Mouse (Mus musculus) neural tube, embryonic 11.5 days (tissue): ENCODE measurements around the gene Smim24. TPM values are rescaled to one million over a fixed set of nuclear protein-coding genes. Genes with fewer than 3 reads are reported as not detected.

Source experiments
- ATAC-seq: fragments of 200-750 bp; cut with Nextera tagmentation; 2 replicates; pipeline ENCODE4 v1.8.0; 2017; ENCODE audit warnings: moderate number of reproducible peaks, mild to moderate bottlenecking, moderate TSS enrichment, moderate library complexity; ENCODE audit not compliant: insufficient read depth, low FRiP score, low TSS enrichment
- DNase-seq: peaks from one replicate; pipeline ENCODE4 v3.0.0-alpha.2; 2015; ENCODE audit warnings: low spot score
- H3K27ac ChIP-seq: fragments of 300-500 bp; sonication (generic); 2 replicates; pipeline ENCODE4 v1.5.1; 2014; ENCODE audit warnings: low read depth, mild to moderate bottlenecking, low read length
- H3K27me3 ChIP-seq: fragments of 300-500 bp; sonication (generic); 2 replicates; pipeline ENCODE4 v1.6.1; 2014; ENCODE audit warnings: mild to moderate bottlenecking, low read length, mixed read lengths; ENCODE audit not compliant: control insufficient read depth, insufficient read depth
- H3K36me3 ChIP-seq: fragments of 300-500 bp; sonication (generic); 2 replicates; pipeline ENCODE4 v1.6.1; 2014; ENCODE audit warnings: mild to moderate bottlenecking, low read length, moderate library complexity, mixed read lengths; ENCODE audit not compliant: control insufficient read depth, insufficient read depth
- H3K4me1 ChIP-seq: fragments of 300-500 bp; sonication (generic); 2 replicates; pipeline ENCODE4 v1.6.1; 2014; ENCODE audit warnings: low read length, mixed read lengths; ENCODE audit not compliant: control insufficient read depth, insufficient read depth
- H3K4me2 ChIP-seq: fragments of 300-500 bp; sonication (generic); 2 replicates; pipeline ENCODE4 v1.6.1; 2014; ENCODE audit warnings: low read depth, mild to moderate bottlenecking, moderate library complexity
- H3K4me3 ChIP-seq: fragments of 300-500 bp; sonication (generic); 2 replicates; pipeline ENCODE4 v1.5.1; 2014; ENCODE audit warnings: low read depth, low read length
- H3K9ac ChIP-seq: fragments of 300-500 bp; sonication (generic); 2 replicates; pipeline ENCODE4 v1.6.1; 2014; ENCODE audit warnings: mild to moderate bottlenecking, low read length
- H3K9me3 ChIP-seq: fragments of 300-500 bp; sonication (generic); 2 replicates; pipeline ENCODE4 v1.6.1; 2016; ENCODE audit warnings: low read length; ENCODE audit not compliant: control insufficient read depth
- WGBS: fragments of 180-500 bp; shearing (Covaris S2); extraction: QIAGEN DNeasy Blood & Tissue Kit; methylation state at CpG from one replicate; pipeline ENCODE4 v1.1.7; 2014; 5-methylcytosine and 5-hydroxymethylcytosine counted together
- polyA plus RNA-seq: library from polyadenylated mRNA; unstranded; fragments of >200 nt; fragmentation: Nextera tagmentation; extraction: Ambion mirVana; gene quantifications from 2 replicates; pipeline ENCODE4 v1.2.1, GENCODE M21; 2014

The Smim24 gene
- polyA plus RNA-seq, 1 experiment from 2014 or later, result 1.9 TPM

DNA sequence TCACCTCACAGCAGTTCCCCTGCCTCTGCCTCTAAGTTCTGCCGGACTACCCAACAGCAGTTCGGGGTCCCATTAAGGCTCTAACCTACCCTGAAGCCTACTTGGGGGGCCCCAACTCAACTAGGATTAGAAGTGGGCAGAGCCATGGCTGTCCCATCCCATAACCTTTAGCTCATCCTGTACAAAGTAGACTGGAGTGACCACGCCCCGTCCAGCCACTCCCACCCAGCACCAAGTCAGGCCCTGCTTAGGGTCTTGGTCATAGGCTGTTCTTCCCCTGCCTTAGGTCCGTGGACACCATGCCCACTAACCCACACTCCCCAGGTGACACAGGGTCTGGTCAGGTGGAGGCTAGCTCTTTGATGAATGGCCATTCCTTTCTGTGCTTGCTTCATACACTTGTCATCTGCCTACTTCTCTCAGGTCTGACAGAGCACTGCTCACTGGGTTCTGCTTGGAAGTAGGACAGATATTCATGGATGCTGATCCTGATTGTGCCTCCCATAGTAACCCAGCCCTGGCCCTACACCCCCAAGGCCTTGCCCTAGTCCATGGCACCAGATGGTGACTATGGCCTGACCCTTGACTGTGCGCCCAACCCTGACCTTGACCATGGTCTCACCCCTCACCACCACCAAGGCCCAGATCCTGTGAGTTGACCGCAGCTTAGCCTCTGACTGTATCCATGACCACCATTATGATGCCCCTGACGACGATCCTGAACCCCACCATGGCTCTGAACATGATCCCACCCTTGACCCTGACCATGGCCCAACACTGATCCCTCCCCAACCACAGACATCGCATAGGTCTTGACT is 26.5 kb downstream of the Smim24 start:
- no peak overlapping the region for H3K27ac ChIP-seq
- no peak overlapping the region for H3K4me3 ChIP-seq

GRCm38 (mm10) chr10:81420191-81420767 is 27.4 kb downstream of the Smim24 start:
- no peak overlapping the region for H3K4me2 ChIP-seq
- peaks cover 21% of the 10 kb centered on the region for H3K27me3 ChIP-seq
- H3K4me3 ChIP-seq, result no peak overlapping the region
- peaks cover 16% of the 10 kb centered on the region for H3K4me1 ChIP-seq
- no peak overlapping the region for H3K9ac ChIP-seq
- no peaks in the 10 kb centered on the region for H3K9me3 ChIP-seq
- no peaks in the 10 kb centered on the region for H3K36me3 ChIP-seq
- WGBS, result 83% methylated on average over 40 of the region's 40 CpGs
- DNase-seq (peak; percentile 5), ATAC-seq (no peak)
- H3K27ac ChIP-seq, result no peak overlapping the region

More for the DNA sequence above, 26.5 kb downstream of the Smim24 start:
- ATAC-seq (no peak), DNase-seq (peak; percentile 7)
- H3K9me3 ChIP-seq, result no peaks in the 10 kb centered on the region
- no peak overlapping the region for H3K4me2 ChIP-seq
- H3K36me3 ChIP-seq, result no peaks in the 10 kb centered on the region
- peaks cover 12% of the 10 kb centered on the region; the same call in 1 of the 2 replicates for H3K27me3 ChIP-seq
- no peak overlapping the region for H3K9ac ChIP-seq
- 93% methylated on average over 10 of the region's 10 CpGs for WGBS
- peaks cover 20% of the 10 kb centered on the region for H3K4me1 ChIP-seq

GRCm38 (mm10) chr10:81421041-81421796 is 28.4 kb downstream of the Smim24 start:
- DNase-seq (no peak), ATAC-seq (no peak)
- Histone ChIP-seq H3K36me3 (no peaks in the 10 kb centered on the region), H3K9ac (no peak overlapping the region), H3K27ac (no peak overlapping the region), H3K4me2 (no peak overlapping the region), H3K4me3 (no peak overlapping the region), H3K9me3 (no peaks in the 10 kb centered on the region), H3K27me3 (peaks cover 29% of the 10 kb centered on the region), H3K4me1 (peaks cover 16% of the 10 kb centered on the region)
- WGBS, result 77% methylated on average over 4 of the region's 4 CpGs

DNA sequence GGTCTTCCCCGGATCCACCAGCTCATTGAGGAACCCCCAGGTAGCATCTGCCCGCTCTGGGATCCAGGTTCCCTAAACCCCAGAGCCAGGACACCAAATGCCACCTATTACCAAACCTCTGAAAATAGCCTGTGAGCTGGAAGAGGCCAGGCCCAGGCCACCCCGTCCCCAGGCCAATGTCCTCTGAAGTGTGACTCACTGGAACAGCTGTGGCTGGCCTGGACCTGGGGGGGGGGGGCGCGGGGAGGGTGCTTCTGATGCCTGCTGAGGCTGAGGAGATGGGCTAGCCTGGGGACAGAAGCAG is 28.9 kb downstream of the Smim24 start:
- Histone ChIP-seq H3K27ac (no peak overlapping the region), H3K27me3 (peaks cover 34% of the 10 kb centered on the region), H3K36me3 (no peaks in the 10 kb centered on the region), H3K4me2 (no peak overlapping the region), H3K4me3 (no peak overlapping the region), H3K4me1 (peaks cover 16% of the 10 kb centered on the region), H3K9ac (no peak overlapping the region), H3K9me3 (no peaks in the 10 kb centered on the region)
- 83% methylated on average over 5 of the region's 5 CpGs for WGBS
- ATAC-seq, result no peak
- DNase-seq, result peak; percentile 5

DNA sequence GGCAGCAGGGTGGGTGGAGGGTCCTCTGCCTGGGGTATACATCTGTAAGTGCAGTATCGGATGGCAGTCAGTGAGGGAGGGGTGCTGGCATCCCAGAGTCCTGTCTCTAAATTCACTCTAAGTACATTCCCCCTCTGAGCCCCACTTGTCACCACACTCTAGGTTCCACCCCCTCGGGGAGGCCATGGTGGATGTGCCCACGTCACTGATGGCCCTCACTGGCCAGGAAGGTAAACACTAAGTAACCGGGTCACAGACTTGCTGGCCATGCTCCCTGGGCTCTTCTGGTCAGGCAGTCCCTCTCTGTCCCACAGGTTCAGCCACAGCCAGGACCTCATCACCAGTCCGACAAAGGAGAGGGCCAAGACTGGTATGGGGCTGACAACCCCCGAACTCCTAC is 29.3 kb downstream of the Smim24 start:
- no peak overlapping the region for H3K4me3 ChIP-seq
- H3K9ac ChIP-seq, result no peak overlapping the region
- DNase-seq (peak; percentile 8), ATAC-seq (no peak)
- H3K27ac ChIP-seq, result no peak overlapping the region
- H3K4me2 ChIP-seq, result no peak overlapping the region
- no peaks in the 10 kb centered on the region for H3K36me3 ChIP-seq
- peaks cover 16% of the 10 kb centered on the region for H3K4me1 ChIP-seq
- H3K27me3 ChIP-seq, result peaks cover 39% of the 10 kb centered on the region
- 81% methylated on average over 6 of the region's 6 CpGs for WGBS
- H3K9me3 ChIP-seq, result no peaks in the 10 kb centered on the region

- 79% methylated on average over 3 of the region's 3 CpGs for WGBS
- no peak for ATAC-seq
- H3K4me2 ChIP-seq, result no peak overlapping the region
- no peak overlapping the region for H3K27ac ChIP-seq
- no peaks in the 10 kb centered on the region for H3K9me3 ChIP-seq
- H3K36me3 ChIP-seq, result no peaks in the 10 kb centered on the region
- no peak for DNase-seq
- peaks cover 44% of the 10 kb centered on the region for H3K27me3 ChIP-seq
- no peak overlapping the region for H3K9ac ChIP-seq
- H3K4me3 ChIP-seq, result no peak overlapping the region
- peaks cover 17% of the 10 kb centered on the region for H3K4me1 ChIP-seq
These were observed 29.9 kb downstream of the Smim24 start for GRCm38 (mm10) chr10:81422661-81423217.

GRCm38 (mm10) chr10:81423476-81424245 is 30.8 kb downstream of the Smim24 start:
- DNase-seq, result peak; percentile 7
- no peak overlapping the region for H3K4me3 ChIP-seq
- no peak overlapping the region for H3K4me2 ChIP-seq
- H3K36me3 ChIP-seq, result no peaks in the 10 kb centered on the region
- peaks cover 53% of the 10 kb centered on the region for H3K27me3 ChIP-seq
- no peak overlapping the region for H3K9ac ChIP-seq
- H3K4me1 ChIP-seq, result peaks cover 15% of the 10 kb centered on the region
- H3K9me3 ChIP-seq, result no peaks in the 10 kb centered on the region
- ATAC-seq, result no peak
- 67% methylated on average over 4 of the region's 4 CpGs for WGBS
- H3K27ac ChIP-seq, result no peak overlapping the region
